Mouse (Mus musculus): ENCODE measurements at regions not wholly inside any gene's neighbourhood (a gene's known extent, or its start where the extent isn't known, plus 50 kb on each side); places are given as distances from the start of the nearest gene placed in this dataset.

DNA sequence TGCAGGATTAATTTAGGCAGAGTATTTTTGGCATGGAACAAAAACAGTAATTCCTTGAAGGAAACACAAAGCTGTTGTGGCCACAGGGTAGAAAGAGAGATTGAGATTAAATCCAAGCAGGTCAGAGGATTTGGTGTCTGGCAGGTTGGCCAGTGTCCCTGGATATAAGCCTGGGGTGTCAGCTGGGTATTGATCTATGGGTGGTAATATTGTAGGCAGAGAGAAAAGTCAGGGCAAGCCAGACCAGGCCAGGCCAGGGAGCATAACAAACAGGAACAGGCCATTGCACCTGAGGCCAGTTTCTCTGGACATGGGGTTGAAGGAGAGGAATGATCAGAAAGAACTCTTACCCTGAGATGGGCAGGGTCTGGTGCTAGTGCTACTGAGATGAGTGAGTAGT, 61.8 kb downstream of the Zfp281 start:
- H3K27ac ChIP-seq (ENCODE audit: low read length) = no peak overlapping the region
- no peaks in the 10 kb centered on the region for H3K9me3 ChIP-seq (ENCODE audit: low read length)
- no peaks in the 10 kb centered on the region for H3K36me3 ChIP-seq (ENCODE audit: insufficient read depth, low read length)
- no peak overlapping the region for H3K9ac ChIP-seq (replicated peaks; ENCODE audit: low read depth)
- peaks cover 9% of the 10 kb centered on the region for H3K4me1 ChIP-seq (ENCODE audit: insufficient read depth, low read depth, low read length)
- DNase-seq (ENCODE audit: low spot score) (no peak), ATAC-seq (no peak)
- no peaks in the 10 kb centered on the region for H3K27me3 ChIP-seq (replicated peaks; ENCODE audit: insufficient read depth, low read length)
- no peak overlapping the region for H3K4me2 ChIP-seq (replicated peaks; ENCODE audit: low read depth, low read length)
- TF ChIP-seq EP300 (IDR thresholded peaks at IDR 0.05) = no peak
- no peak for TF ChIP-seq CTCF (IDR thresholded peaks at IDR 0.05)
- H3K4me3 ChIP-seq (ENCODE audit: low read depth, low read length) = no peak overlapping the region

DNA sequence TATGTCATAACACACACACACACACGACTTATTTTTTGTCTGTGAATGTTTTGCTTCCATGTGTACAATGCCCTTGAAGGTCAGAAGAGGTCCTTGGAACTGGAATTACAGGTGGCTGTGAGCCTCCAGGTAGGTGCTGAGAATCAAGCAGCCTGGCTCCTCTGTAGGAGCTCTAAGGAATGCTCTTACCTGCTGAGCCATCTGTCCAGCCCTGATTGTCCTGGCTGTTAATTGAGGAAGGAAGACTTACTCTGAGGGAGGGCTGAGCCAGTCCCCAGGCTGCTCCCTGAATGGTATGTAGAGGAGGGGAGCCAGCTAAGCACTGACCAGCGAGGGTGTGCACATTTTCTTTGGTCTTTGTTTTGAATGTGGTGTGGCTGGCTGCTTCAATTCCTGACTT, 65.4 kb downstream of the Zfp281 start:
- peaks cover 19% of the 10 kb centered on the region for H3K4me1 ChIP-seq (ENCODE audit: insufficient read depth, low read depth, low read length)
- no peaks in the 10 kb centered on the region for H3K27me3 ChIP-seq (replicated peaks; ENCODE audit: insufficient read depth, low read length)
- no peak overlapping the region for H3K4me3 ChIP-seq (ENCODE audit: low read depth, low read length)
- DNase-seq (ENCODE audit: low spot score) = peak; percentile 64
- H3K4me2 ChIP-seq (replicated peaks; ENCODE audit: low read depth, low read length) = no peak overlapping the region
- TF ChIP-seq EP300 (IDR thresholded peaks at IDR 0.05) = peak; percentile 78
- no peak for TF ChIP-seq CTCF (IDR thresholded peaks at IDR 0.05)
- H3K9me3 ChIP-seq (ENCODE audit: low read length) = no peaks in the 10 kb centered on the region
- no peak overlapping the region for H3K27ac ChIP-seq (ENCODE audit: low read length)
- 22% methylated on average over 2 of the region's 2 CpGs for WGBS
- no peaks in the 10 kb centered on the region for H3K36me3 ChIP-seq (ENCODE audit: insufficient read depth, low read length)
- peak; percentile 69 for ATAC-seq
- no peak overlapping the region for H3K9ac ChIP-seq (replicated peaks; ENCODE audit: low read depth)

DNA sequence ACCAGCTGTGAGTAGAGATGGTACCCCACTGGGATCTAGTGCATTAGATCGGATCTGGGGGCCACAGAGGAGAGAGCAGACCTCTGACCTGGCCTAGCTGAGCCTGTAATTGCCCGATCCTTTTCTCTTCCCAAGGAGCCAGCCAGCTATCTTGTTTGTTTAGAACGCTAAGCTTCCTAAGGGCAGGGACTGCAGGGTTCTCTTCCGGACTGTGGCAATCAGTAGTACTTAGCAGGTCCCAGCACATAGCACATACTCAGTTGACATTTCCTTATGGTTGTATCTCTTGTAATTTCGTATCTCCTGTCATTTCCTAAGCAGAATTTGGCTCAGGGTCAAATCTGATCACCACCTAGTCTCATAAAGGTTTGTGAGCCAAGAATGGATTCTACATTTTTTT, 68.7 kb downstream of the Zfp281 start:
- DNase-seq (ENCODE audit: low spot score) (peak; percentile 57), ATAC-seq (no peak)
- H3K4me1 ChIP-seq (ENCODE audit: insufficient read depth, low read depth, low read length) = peaks cover 11% of the 10 kb centered on the region; the same call in 1 of the 2 replicates
- TF ChIP-seq EP300 (IDR thresholded peaks at IDR 0.05) (no peak), CTCF (IDR thresholded peaks at IDR 0.05) (no peak)
- no peak overlapping the region for H3K4me2 ChIP-seq (replicated peaks; ENCODE audit: low read depth, low read length)
- no peaks in the 10 kb centered on the region for H3K27me3 ChIP-seq (replicated peaks; ENCODE audit: insufficient read depth, low read length)
- no peaks in the 10 kb centered on the region for H3K9me3 ChIP-seq (ENCODE audit: low read length)
- H3K36me3 ChIP-seq (ENCODE audit: insufficient read depth, low read length) = no peaks in the 10 kb centered on the region
- no peak overlapping the region for H3K9ac ChIP-seq (replicated peaks; ENCODE audit: low read depth)
- H3K27ac ChIP-seq (ENCODE audit: low read length) = peak overlapping the region; percentile 43
- 26% methylated on average over 5 of the region's 5 CpGs for WGBS
- no peak overlapping the region for H3K4me3 ChIP-seq (ENCODE audit: low read depth, low read length)

DNA sequence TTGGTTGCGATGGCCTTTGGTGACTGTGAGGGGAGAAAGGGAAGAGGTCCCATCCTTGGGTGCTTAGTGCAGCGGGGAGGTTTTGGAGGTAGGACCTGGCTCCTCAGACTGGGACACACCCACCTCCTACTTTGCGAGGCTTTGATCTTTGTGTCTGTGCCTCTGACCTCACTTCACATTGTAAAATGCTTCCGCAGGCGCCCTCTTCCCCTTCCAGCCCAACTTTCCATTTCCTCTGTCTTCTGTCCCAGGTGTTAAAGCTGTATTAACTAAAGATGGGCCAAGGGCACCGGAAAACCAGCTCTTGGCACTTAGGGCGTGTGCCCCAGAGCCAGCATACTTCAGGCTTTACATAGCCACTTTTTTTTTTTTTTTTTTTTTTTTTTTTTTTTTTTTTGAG, 70.3 kb downstream of the Zfp281 start:
- H3K9ac ChIP-seq (replicated peaks; ENCODE audit: low read depth) = no peak overlapping the region
- H3K4me2 ChIP-seq (replicated peaks; ENCODE audit: low read depth, low read length) = no peak overlapping the region
- peak; percentile 60 for DNase-seq (ENCODE audit: low spot score)
- no peaks in the 10 kb centered on the region for H3K9me3 ChIP-seq (ENCODE audit: low read length)
- ATAC-seq = 0 out of 2 replicates have a peak, but pooled peaks have one; percentile 4
- 35% methylated on average over 7 of the region's 7 CpGs for WGBS
- peak overlapping the region; percentile 74 for H3K27ac ChIP-seq (ENCODE audit: low read length)
- no peaks in the 10 kb centered on the region for H3K27me3 ChIP-seq (replicated peaks; ENCODE audit: insufficient read depth, low read length)
- no peak overlapping the region for H3K4me3 ChIP-seq (ENCODE audit: low read depth, low read length)
- H3K36me3 ChIP-seq (ENCODE audit: insufficient read depth, low read length) = no peaks in the 10 kb centered on the region
- peaks cover 17% of the 10 kb centered on the region; the same call in 1 of the 2 replicates for H3K4me1 ChIP-seq (ENCODE audit: insufficient read depth, low read depth, low read length)
- TF ChIP-seq EP300 (IDR thresholded peaks at IDR 0.05) = peak; percentile 16; the same call in 1 of the 2 replicates
- no peak for TF ChIP-seq CTCF (IDR thresholded peaks at IDR 0.05)

DNA sequence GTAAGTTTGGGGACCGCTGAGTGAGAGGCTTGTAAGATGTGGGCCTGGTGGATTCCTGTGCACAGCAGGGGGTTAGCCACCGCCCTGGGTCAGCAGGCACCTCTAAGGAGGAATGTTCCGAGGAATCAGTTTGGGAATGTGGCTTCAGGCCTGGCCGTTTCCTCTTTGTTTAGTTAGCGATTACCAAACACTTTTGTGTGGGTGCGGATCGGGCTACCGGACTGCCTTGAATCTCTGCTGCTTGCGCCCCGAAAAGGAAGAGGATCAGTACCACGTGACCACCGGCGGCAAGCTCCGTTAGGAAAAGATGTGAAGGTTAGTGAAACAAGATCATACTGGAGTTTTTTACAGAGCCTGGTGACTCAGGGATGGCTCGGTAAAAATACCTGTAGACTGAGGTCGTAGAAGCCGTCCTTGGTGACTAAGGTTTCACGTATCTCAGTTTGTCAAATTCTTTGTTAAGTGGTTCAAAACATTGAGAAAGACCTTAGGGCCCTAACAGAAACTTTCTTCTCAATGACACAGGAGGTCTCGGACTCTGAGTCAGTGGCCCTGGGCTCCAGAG, 71.5 kb downstream of the Zfp281 start:
- TF ChIP-seq EP300 (IDR thresholded peaks at IDR 0.05) = peak; percentile 83
- TF ChIP-seq CTCF (IDR thresholded peaks at IDR 0.05) = no peak
- no peaks in the 10 kb centered on the region for H3K9me3 ChIP-seq (ENCODE audit: low read length)
- no peaks in the 10 kb centered on the region for H3K27me3 ChIP-seq (replicated peaks; ENCODE audit: insufficient read depth, low read length)
- H3K9ac ChIP-seq (replicated peaks; ENCODE audit: low read depth) = no peak overlapping the region
- H3K4me1 ChIP-seq (ENCODE audit: insufficient read depth, low read depth, low read length) = peaks cover 17% of the 10 kb centered on the region; the same call in 1 of the 2 replicates
- H3K4me3 ChIP-seq (ENCODE audit: low read depth, low read length) = no peak overlapping the region
- H3K36me3 ChIP-seq (ENCODE audit: insufficient read depth, low read length) = no peaks in the 10 kb centered on the region
- ATAC-seq (peak; percentile 88), DNase-seq (ENCODE audit: low spot score) (peak; percentile 84)
- 11% methylated on average over 19 of the region's 19 CpGs for whole genome bisulfite sequencing
- H3K27ac ChIP-seq (ENCODE audit: low read length) = peak overlapping the region; percentile 74
- peak overlapping the region; percentile 33 for H3K4me2 ChIP-seq (replicated peaks; ENCODE audit: low read depth, low read length)

DNA sequence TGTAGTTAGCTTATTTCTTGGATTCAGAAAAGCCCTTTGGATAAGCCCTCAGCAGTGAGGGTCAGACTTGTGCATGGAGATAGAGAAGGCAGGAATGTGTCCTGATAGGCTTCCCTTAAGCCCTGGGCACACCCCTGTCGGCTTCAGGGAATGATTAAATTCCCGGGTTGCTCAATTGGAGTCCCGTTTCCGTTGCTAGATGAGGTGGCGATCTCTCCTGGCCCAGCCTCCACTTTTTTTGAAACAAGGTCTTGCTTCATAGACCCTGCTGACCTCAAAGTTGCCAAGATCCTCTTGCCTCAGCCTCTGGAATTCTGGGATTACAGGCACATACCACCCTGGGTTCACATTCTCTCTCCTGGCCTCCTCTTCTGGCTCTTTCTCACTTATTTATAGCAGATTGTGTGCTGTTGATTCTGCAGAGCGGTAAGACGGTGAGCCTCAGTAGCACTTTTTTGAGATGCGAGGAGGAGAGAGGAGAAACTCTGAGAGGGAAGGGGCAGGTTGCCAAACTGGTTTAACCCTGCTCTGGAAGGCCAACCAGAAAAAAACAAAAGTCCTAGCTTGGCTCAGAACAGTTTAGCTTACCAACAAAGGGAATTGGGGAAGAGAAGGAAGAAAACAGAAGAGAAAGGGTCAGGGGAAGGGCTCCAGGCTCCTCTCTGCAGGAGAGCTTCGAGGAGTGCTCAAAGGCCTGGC, 73.9 kb downstream of the Zfp281 start:
- no peak overlapping the region for H3K4me3 ChIP-seq (ENCODE audit: low read depth, low read length)
- TF ChIP-seq EP300 (IDR thresholded peaks at IDR 0.05) (peak; percentile 59), CTCF (IDR thresholded peaks at IDR 0.05) (no peak)
- no peak overlapping the region for H3K4me2 ChIP-seq (replicated peaks; ENCODE audit: low read depth, low read length)
- no peaks in the 10 kb centered on the region for H3K27me3 ChIP-seq (replicated peaks; ENCODE audit: insufficient read depth, low read length)
- H3K9ac ChIP-seq (replicated peaks; ENCODE audit: low read depth) = no peak overlapping the region
- H3K4me1 ChIP-seq (ENCODE audit: insufficient read depth, low read depth, low read length) = peaks cover 11% of the 10 kb centered on the region; the same call in 1 of the 2 replicates
- H3K27ac ChIP-seq (ENCODE audit: low read length) = peak overlapping the region; percentile 78
- H3K9me3 ChIP-seq (ENCODE audit: low read length) = no peaks in the 10 kb centered on the region
- peak; percentile 88 for DNase-seq (ENCODE audit: low spot score)
- ATAC-seq = peak; percentile 62
- no peaks in the 10 kb centered on the region for H3K36me3 ChIP-seq (ENCODE audit: insufficient read depth, low read length)
- WGBS = 15% methylated on average over 9 of the region's 9 CpGs

Measured in lung, postnatal 0 days (tissue).